Mouse (Mus musculus): ENCODE measurements around the gene Asb8.

The Asb8 gene

GRCm38 (mm10) chr15:98165525-98165924, at the start of gene Asb8:
Asb8 (minus strand) TSS chr15:98165625.
- no peak for DNase-seq

DNA sequence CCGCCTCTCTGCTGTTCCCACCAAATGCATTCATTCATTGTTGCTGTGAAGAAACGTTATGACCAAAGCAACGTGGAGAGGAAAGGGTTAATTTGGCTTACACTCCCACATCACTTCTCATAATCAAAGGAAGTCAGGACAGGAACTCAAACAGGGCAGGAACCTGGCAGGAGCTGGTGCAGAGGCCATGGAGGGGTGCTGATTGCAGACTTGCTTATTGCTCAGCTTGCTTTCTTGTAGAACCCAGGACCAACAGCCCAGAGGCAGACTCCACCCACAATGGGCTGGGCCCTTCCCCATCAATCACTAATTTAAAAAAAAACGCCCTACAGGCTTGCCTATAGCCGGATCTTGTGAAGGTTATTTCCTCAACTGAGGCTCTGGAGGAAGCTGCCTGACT, 48.7 kb upstream of the Asb8 start:
- no peak for DNase-seq

GRCm38 (mm10) chr15:98213336-98213870, 48.0 kb upstream of the Asb8 start:
- DNase-seq: peak; percentile 52

DNA sequence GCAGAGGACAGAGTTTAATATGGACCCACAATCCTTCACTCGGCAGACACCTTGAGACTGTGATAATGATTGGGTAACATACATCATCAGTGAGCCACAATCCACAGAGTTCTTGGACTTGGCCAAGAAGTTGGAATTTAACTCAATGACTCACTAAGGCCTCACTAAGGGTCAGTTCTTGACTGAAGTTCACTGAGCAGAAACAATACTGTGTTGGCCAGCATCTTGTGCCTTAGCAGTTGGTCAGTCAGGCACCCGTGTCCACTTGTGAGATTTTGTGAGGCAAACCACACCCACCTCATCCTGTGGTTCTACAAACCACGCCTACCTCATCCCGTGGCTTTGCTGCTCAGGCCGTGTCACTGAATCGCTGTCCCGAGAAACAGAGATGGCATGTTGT, 44.3 kb upstream of the Asb8 start:
- DNase-seq: peak; percentile 53

- DNase-seq: no peak
Observed at GRCm38 (mm10) chr15:98195442-98195841, 30.0 kb upstream of the Asb8 start, which contains the start of gene Olfr288. Olfr288 (minus strand) TSS chr15:98195542.

- DNase-seq: no peak
Observed at GRCm38 (mm10) chr15:98184456-98184855, 19.0 kb upstream of the Asb8 start.

DNA sequence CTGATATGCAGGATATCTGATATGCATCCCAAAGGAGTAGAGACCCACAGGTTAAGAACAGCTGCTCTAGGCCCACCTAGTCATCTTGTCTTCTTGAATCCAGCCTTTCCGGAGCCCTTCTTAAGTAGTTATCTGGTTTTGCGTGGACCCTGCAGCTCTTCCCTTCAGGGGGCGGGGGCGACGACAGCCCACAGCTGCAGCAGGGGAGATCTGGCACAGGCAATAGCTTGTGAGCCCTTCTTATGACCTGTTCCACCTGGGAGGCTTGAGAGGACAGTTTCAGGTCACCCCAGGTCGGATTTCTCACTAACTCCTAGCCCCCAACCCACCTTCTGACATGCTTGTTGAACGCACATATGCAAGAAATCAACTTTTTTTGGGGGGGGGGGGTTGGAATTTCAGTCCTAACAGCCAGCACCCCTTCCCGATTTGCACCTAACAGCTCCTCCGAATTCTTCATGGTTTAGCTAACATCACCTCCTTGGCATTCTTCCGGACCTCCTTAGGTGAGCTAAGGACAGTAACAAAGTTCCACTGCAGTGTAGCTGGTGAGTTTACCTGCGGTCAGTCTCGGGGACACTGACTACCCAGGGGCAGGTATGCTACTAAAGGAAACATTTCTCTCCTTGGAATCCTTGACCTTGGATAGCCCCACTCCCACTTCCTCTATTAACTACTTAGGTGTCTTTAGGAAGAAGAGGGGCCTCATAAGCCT, 16.6 kb upstream of the Asb8 start:
- no peak for DNase-seq

- DNase-seq: peak; percentile 93
Observed at GRCm38 (mm10) chr15:98181132-98181711, 15.8 kb upstream of the Asb8 start.

- no peak for DNase-seq
Observed at GRCm38 (mm10) chr15:98180567-98181131, 15.2 kb upstream of the Asb8 start.

DNA sequence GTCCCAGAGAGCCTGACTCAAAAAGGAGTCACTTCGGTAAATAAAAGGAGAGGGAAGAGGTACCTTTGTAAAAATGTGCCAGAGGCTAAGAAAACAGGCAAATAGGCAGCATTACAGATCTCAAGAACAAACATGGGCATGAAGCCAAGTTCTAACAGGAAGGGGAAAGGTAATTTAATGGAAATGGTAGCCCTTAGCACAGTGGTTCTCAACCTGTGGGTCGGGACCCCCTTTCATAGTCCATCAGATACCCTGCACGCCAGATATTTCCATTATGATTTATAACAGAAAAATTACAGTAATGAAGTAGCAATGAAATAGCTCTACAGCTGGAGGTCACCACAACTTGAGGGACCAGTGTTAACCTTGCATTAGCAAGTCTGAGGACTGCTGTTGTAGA, 11.9 kb upstream of the Asb8 start:
- DNase-seq: no peak

GRCm38 (mm10) chr15:98173821-98174220, 8.4 kb upstream of the Asb8 start:
- peak; percentile 44 for DNase-seq

DNA sequence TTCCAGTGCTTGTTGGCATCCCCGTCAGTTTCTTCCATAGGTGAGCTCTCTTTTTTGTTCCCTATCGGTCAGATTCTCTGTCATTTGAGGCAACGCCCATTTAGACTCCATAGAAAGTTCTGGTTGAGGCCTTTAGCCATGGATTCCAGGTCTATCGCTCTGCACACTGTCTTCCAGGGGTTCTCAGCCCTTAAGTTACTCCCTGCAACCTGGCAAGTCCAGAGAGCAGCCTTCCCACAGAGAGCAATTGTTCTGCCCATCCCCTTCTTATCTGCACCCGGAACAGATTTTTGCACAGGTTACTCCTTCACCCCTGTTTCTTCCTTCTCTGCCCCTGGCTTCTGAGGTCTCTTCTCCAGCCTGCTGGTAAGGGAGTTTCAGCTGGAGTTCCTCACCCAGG, 6.7 kb upstream of the Asb8 start:
- no peak for DNase-seq

- DNase-seq: no peak
Observed at GRCm38 (mm10) chr15:98170917-98171316, 5.5 kb upstream of the Asb8 start.

GRCm38 (mm10) chr15:98170365-98170764, 4.9 kb upstream of the Asb8 start:
- DNase-seq: no peak

GRCm38 (mm10) chr15:98168622-98169004, 3.2 kb upstream of the Asb8 start:
- DNase-seq: no peak

GRCm38 (mm10) chr15:98167645-98168621, 2.5 kb upstream of the Asb8 start:
- peak; percentile 83 for DNase-seq

GRCm38 (mm10) chr15:98166963-98167644, 1.7 kb upstream of the Asb8 start, which contains the start of gene Ccdc184:
Ccdc184 (plus strand) TSS chr15:98167158.
- no peak for DNase-seq

DNA sequence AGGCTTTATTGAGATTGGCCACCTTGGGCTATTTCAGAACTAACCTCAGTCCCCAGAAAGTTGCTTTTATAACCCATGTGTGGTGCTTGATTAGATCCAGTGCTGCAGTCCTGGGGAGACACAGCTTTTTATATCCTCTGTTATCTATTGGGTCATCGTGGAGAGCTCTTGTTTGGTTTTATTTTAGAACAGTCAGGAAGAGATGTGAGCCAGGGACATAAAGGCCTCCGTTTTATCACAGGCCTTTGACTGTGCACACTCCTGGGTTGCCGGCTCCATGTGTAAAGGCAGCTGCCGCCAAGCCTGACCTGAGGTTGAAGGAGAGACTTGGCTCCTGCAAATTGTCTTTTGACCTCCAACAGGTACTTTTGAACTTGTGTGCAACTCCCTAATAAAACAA, 2.9 kb downstream of the Asb8 start:
- DNase-seq: no peak

DNA sequence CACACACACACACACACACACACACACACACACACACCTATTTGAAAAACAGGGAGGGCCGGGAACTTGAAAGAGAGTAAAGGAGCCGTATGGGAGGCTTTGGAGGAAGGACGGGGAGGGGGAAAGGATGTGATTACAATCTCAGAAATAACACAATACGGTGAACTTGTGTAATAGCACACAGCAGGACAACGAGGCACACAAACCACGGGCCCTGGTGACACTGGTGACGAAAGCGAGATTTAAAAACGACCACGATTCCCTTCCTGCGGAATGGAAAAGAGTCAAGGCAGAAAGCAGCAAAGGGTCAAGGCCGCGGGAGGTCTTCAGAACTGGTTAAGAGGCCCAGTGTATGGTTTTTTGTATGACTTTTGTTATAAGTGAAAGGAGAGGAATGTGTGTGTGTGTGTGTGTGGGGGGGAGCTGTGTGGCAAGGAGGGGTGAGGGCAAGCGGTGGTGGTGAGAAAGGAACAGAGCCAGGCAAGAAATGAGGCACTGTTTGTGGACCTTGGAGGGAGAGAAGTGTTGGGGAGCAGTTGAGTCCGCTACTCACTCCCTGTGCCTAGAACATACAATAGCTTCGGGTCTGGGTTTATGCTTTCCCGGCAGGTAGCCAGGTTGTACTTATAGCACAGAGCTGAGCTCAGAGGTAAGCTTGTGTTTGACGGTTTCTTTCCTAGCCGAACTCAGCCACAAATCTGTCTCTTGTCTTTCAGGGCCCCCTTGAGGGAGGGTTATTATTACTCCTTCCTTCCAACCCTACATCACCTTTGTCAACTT, 4.2 kb downstream of the Asb8 start:
- DNase-seq: no peak

- DNase-seq: no peak
Observed at GRCm38 (mm10) chr15:98157253-98157652, 8.2 kb downstream of the Asb8 start.

- DNase-seq: no peak
Observed at GRCm38 (mm10) chr15:98155944-98156343, 9.5 kb downstream of the Asb8 start.
